Mouse (Mus musculus): ENCODE results near the gene Nfe2l3.

DNA sequence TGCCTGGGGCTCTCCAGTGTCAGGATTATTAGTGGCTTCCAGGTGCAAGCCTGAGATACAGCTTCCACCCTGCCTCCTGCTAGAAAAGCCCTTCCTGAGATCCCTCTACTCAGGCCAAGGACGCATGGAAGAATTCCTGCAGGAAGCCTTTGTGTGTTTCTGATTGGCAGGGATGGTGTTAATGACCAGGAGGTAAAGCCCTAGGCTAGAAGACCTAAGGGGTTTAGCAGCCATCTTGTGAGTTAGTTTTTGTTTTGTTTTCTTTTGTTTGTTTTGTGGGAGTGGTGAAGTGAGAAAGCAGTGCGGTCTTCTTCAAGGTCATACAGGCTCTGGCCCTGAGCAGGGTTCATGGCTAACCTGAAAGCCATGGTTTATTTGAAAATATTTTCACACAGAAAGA lies 75.1 kb downstream of the Nfe2l3 start:
- TF ChIP-seq POLR2A (IDR thresholded peaks at IDR 0.05; ENCODE audit: borderline replicate concordance, low read depth, low read length) = no peak
- no peak for TF ChIP-seq CTCF (IDR thresholded peaks at IDR 0.05; ENCODE audit: low read depth, low read length)

Measured in bone marrow macrophage, adult 2 months (primary cell).